Mouse (Mus musculus) thymus, adult 2 months (tissue): ENCODE results near the gene Blvrb.
"Not testable (repeated sequence)": the region's sequence is repeated elsewhere in the genome, so short reads cannot be mapped to it uniquely, and the experiment has no call there.

Source experiments
- CTCF ChIP-seq: fragments of 200-500 bp; IDR thresholded peaks from 2 replicates; pipeline ENCODE4 v1.5.1; 2012; ENCODE audit warnings: mild to moderate bottlenecking, control low read depth, low read length, moderate library complexity, borderline replicate concordance; ENCODE audit not compliant: control insufficient read depth, poor library complexity, insufficient read depth; ENCODE audit errors: extremely low read depth
- POLR2A ChIP-seq: fragments of 200-500 bp; IDR thresholded peaks from 2 replicates; pipeline ENCODE4 v1.6.1; 2012; ENCODE audit warnings: mild to moderate bottlenecking, low read length, control low read depth, moderate library complexity; ENCODE audit not compliant: control insufficient read depth, poor library complexity, insufficient read depth; ENCODE audit errors: extremely low read depth

- TF ChIP-seq CTCF, POLR2A: not testable (repeated sequence)
Measured at GRCm38 (mm10) chr7:27494659-27495367, 47.0 kb downstream of the Blvrb start.
